Mouse (Mus musculus) neural tube, embryonic 15.5 days (tissue): ENCODE data around the gene Ralgapb. TPM values are rescaled to one million over a fixed set of nuclear protein-coding genes. Genes with fewer than 3 reads are reported as not detected.

ENCODE experiments used
- ATAC-seq: fragments of 200-750 bp; cut with Nextera tagmentation; 2 replicates; pipeline ENCODE4 v1.8.0; 2017; ENCODE audit warnings: mild to moderate bottlenecking, moderate TSS enrichment, moderate library complexity; ENCODE audit not compliant: low FRiP score
- H3K27ac ChIP-seq: fragments of 300-500 bp; sonication (generic); replicated peaks from 2 replicates; pipeline ENCODE4 v1.5.1; 2015; ENCODE audit warnings: mild to moderate bottlenecking, inconsistent platforms
- H3K27me3 ChIP-seq: fragments of 300-500 bp; sonication (generic); replicated peaks from 2 replicates; pipeline ENCODE4 v1.6.1; 2015; ENCODE audit warnings: inconsistent platforms
- H3K36me3 ChIP-seq: fragments of 300-500 bp; sonication (generic); 2 replicates; pipeline ENCODE4 v1.6.1; 2015; ENCODE audit warnings: inconsistent platforms
- H3K4me1 ChIP-seq: fragments of 300-500 bp; sonication (generic); 2 replicates; pipeline ENCODE4 v1.6.1; 2015; ENCODE audit warnings: inconsistent platforms
- H3K4me2 ChIP-seq: fragments of 300-500 bp; sonication (generic); 2 replicates; pipeline ENCODE4 v1.6.1; 2015; ENCODE audit warnings: inconsistent platforms, mild to moderate bottlenecking, moderate library complexity
- H3K4me3 ChIP-seq: fragments of 300-500 bp; sonication (generic); replicated peaks from 2 replicates; pipeline ENCODE4 v1.5.1; 2015; ENCODE audit warnings: mild to moderate bottlenecking, inconsistent platforms
- H3K9ac ChIP-seq: fragments of 300-500 bp; sonication (generic); replicated peaks from 2 replicates; pipeline ENCODE4 v1.6.1; 2015; ENCODE audit warnings: mild to moderate bottlenecking, inconsistent platforms
- H3K9me3 ChIP-seq: fragments of 300-500 bp; sonication (generic); replicated peaks from 2 replicates; pipeline ENCODE4 v1.6.1; 2016; ENCODE audit warnings: inconsistent platforms
- WGBS: fragments of 180-500 bp; shearing (Covaris S2); methylation state at CpG from one replicate; pipeline ENCODE4 v1.1.7; 2015; ENCODE audit warnings: mixed read lengths; 5-methylcytosine and 5-hydroxymethylcytosine counted together
- polyA plus RNA-seq: library from polyadenylated mRNA; unstranded; fragments of >200 nt; fragmentation: Nextera tagmentation; extraction: Ambion mirVana; gene quantifications from 2 replicates; pipeline ENCODE4 v1.2.1, GENCODE M21; 2015

Ralgapb gene
- 20.9 and 24.5 TPM in 2 replicates for polyA plus RNA-seq

GRCm38 (mm10) chr2:158409595-158410021, at the start of gene Ralgapb:
Gene Ralgapb (plus strand): TSS chr2:158409848.
- peak within 1 kb of the TSS; percentile 91 for H3K27ac ChIP-seq
- no peaks in the 10 kb centered on the region for H3K9me3 ChIP-seq
- WGBS: under 1% methylated on average over 45 of the region's 46 CpGs
- ATAC-seq: peak; percentile 87
- H3K4me1 ChIP-seq: peaks cover 28% of the 10 kb centered on the region
- H3K27me3 ChIP-seq: no peaks in the 10 kb centered on the region
- no peaks in the 10 kb centered on the region for H3K36me3 ChIP-seq
- H3K9ac ChIP-seq: peak within 1 kb of the TSS; percentile 91
- peak within 1 kb of the TSS; percentile 91 for H3K4me2 ChIP-seq
- peak within 1 kb of the TSS; percentile 92 for H3K4me3 ChIP-seq

- Histone ChIP-seq H3K9me3 (no peaks in the 10 kb centered on the region), H3K4me1 (peaks cover 33% of the 10 kb centered on the region), H3K36me3 (peaks cover 41% of the 10 kb centered on the region), H3K27me3 (no peaks in the 10 kb centered on the region), H3K4me3 (peak overlapping the region; percentile 76), H3K4me2 (peak overlapping the region; percentile 89), H3K27ac (peak overlapping the region; percentile 81), H3K9ac (peak overlapping the region; percentile 86)
- WGBS: under 1% methylated on average over 41 of the region's 41 CpGs
- peak; percentile 91 for ATAC-seq
These were observed 48.6 kb upstream of the Ralgapb start for GRCm38 (mm10) chr2:158360873-158361677.

- ATAC-seq: peak; percentile 78
- H3K4me3 ChIP-seq: peak overlapping the region; percentile 76; the same call in 1 of the 2 replicates
- H3K9me3 ChIP-seq: no peaks in the 10 kb centered on the region
- peaks cover 33% of the 10 kb centered on the region for H3K4me1 ChIP-seq
- H3K27ac ChIP-seq: peak overlapping the region; percentile 66
- H3K27me3 ChIP-seq: no peaks in the 10 kb centered on the region
- H3K36me3 ChIP-seq: peaks cover 34% of the 10 kb centered on the region
- WGBS: 41% methylated on average over 8 of the region's 8 CpGs
- H3K9ac ChIP-seq: no peak overlapping the region
- peak overlapping the region; percentile 89 for H3K4me2 ChIP-seq
These were observed 47.8 kb upstream of the Ralgapb start for GRCm38 (mm10) chr2:158361678-158362320.

GRCm38 (mm10) chr2:158364175-158364574, 45.5 kb upstream of the Ralgapb start:
- H3K9ac ChIP-seq: no peak overlapping the region
- no peak overlapping the region for H3K27ac ChIP-seq
- H3K4me3 ChIP-seq: no peak overlapping the region
- H3K9me3 ChIP-seq: no peaks in the 10 kb centered on the region
- H3K27me3 ChIP-seq: no peaks in the 10 kb centered on the region
- peaks cover 22% of the 10 kb centered on the region for H3K4me1 ChIP-seq
- 88% methylated on average over 4 of the region's 4 CpGs for WGBS
- peaks cover 10% of the 10 kb centered on the region for H3K36me3 ChIP-seq
- ATAC-seq: no peak
- no peak overlapping the region for H3K4me2 ChIP-seq

GRCm38 (mm10) chr2:158365099-158365850, 44.4 kb upstream of the Ralgapb start:
- no peak overlapping the region for H3K27ac ChIP-seq

GRCm38 (mm10) chr2:158367654-158368053, 42.0 kb upstream of the Ralgapb start:
- Histone ChIP-seq H3K27ac (no peak overlapping the region), H3K4me2 (no peak overlapping the region), H3K9me3 (no peaks in the 10 kb centered on the region), H3K9ac (no peak overlapping the region), H3K4me3 (no peak overlapping the region), H3K27me3 (no peaks in the 10 kb centered on the region), H3K4me1 (no peaks in the 10 kb centered on the region), H3K36me3 (no peaks in the 10 kb centered on the region)
- no peak for ATAC-seq
- WGBS: 88% methylated on average over 5 of the region's 5 CpGs

More at GRCm38 (mm10) chr2:158365099-158365850, 44.4 kb upstream of the Ralgapb start:
- no peaks in the 10 kb centered on the region for H3K9me3 ChIP-seq
- H3K4me2 ChIP-seq: no peak overlapping the region
- H3K9ac ChIP-seq: no peak overlapping the region
- H3K4me1 ChIP-seq: peaks cover 11% of the 10 kb centered on the region
- ATAC-seq: no peak
- H3K27me3 ChIP-seq: no peaks in the 10 kb centered on the region
- 78% methylated on average over 12 of the region's 12 CpGs for WGBS
- H3K36me3 ChIP-seq: no peaks in the 10 kb centered on the region
- H3K4me3 ChIP-seq: no peak overlapping the region

GRCm38 (mm10) chr2:158368313-158368712, 41.3 kb upstream of the Ralgapb start:
- 96% methylated on average over 8 of the region's 8 CpGs for WGBS
- Histone ChIP-seq H3K27me3 (no peaks in the 10 kb centered on the region), H3K9me3 (no peaks in the 10 kb centered on the region), H3K9ac (no peak overlapping the region), H3K27ac (no peak overlapping the region), H3K4me2 (no peak overlapping the region), H3K4me1 (no peaks in the 10 kb centered on the region), H3K36me3 (no peaks in the 10 kb centered on the region), H3K4me3 (no peak overlapping the region)
- ATAC-seq: no peak

GRCm38 (mm10) chr2:158369474-158370172, 40.0 kb upstream of the Ralgapb start:
- no peak overlapping the region for H3K4me2 ChIP-seq
- H3K27ac ChIP-seq: no peak overlapping the region
- no peak overlapping the region for H3K9ac ChIP-seq
- no peaks in the 10 kb centered on the region for H3K4me1 ChIP-seq
- H3K9me3 ChIP-seq: no peaks in the 10 kb centered on the region
- peaks cover 4% of the 10 kb centered on the region; the same call in 1 of the 2 replicates for H3K27me3 ChIP-seq
- H3K36me3 ChIP-seq: no peaks in the 10 kb centered on the region
- 78% methylated on average over 3 of the region's 3 CpGs for WGBS
- ATAC-seq: no peak
- no peak overlapping the region for H3K4me3 ChIP-seq

- 11% methylated on average over 5 of the region's 5 CpGs for WGBS
- H3K4me1 ChIP-seq: no peaks in the 10 kb centered on the region
- H3K9ac ChIP-seq: no peak overlapping the region
- peaks cover 4% of the 10 kb centered on the region; the same call in 1 of the 2 replicates for H3K27me3 ChIP-seq
- no peaks in the 10 kb centered on the region for H3K36me3 ChIP-seq
- no peak overlapping the region for H3K4me2 ChIP-seq
- no peak overlapping the region for H3K4me3 ChIP-seq
- no peaks in the 10 kb centered on the region for H3K9me3 ChIP-seq
- ATAC-seq: no peak
- no peak overlapping the region for H3K27ac ChIP-seq
These were observed 39.5 kb upstream of the Ralgapb start for GRCm38 (mm10) chr2:158370173-158370550.

- no peak overlapping the region for H3K4me3 ChIP-seq
- H3K27ac ChIP-seq: no peak overlapping the region
- no peak overlapping the region for H3K9ac ChIP-seq
- peaks cover 4% of the 10 kb centered on the region; the same call in 1 of the 2 replicates for H3K27me3 ChIP-seq
- H3K4me1 ChIP-seq: peaks cover 11% of the 10 kb centered on the region
- WGBS: 82% methylated on average over 5 of the region's 5 CpGs
- H3K4me2 ChIP-seq: no peak overlapping the region
- H3K36me3 ChIP-seq: peaks cover 6% of the 10 kb centered on the region; the same call in 1 of the 2 replicates
- no peak for ATAC-seq
- H3K9me3 ChIP-seq: no peaks in the 10 kb centered on the region
These were observed 36.6 kb upstream of the Ralgapb start for GRCm38 (mm10) chr2:158373061-158373460.

GRCm38 (mm10) chr2:158373516-158373915, 36.1 kb upstream of the Ralgapb start:
- Histone ChIP-seq H3K9ac (no peak overlapping the region), H3K27me3 (peaks cover 4% of the 10 kb centered on the region; the same call in 1 of the 2 replicates), H3K4me1 (peaks cover 16% of the 10 kb centered on the region), H3K36me3 (peaks cover 11% of the 10 kb centered on the region; the same call in 1 of the 2 replicates), H3K27ac (no peak overlapping the region), H3K4me3 (no peak overlapping the region), H3K4me2 (no peak overlapping the region), H3K9me3 (no peaks in the 10 kb centered on the region)
- WGBS: 74% methylated on average over 7 of the region's 7 CpGs
- ATAC-seq: no peak
